ENCODE assay signal across 18 mouse cellular contexts in genomic region chr7:82359674-82360073, GRCm38 (mm10). TPM values are rescaled to one million over a fixed set of nuclear protein-coding genes. Genes with fewer than 3 reads are reported as not detected.
DNase-seq lines count a peak whose midpoint lies in the region; ATAC-seq and TF ChIP-seq lines count a peak whose summit lies in the region.
"Had no signal": no experiment of that assay in that cellular context is flagged by ENCODE, and none has a peak within 500 bp of the region (broad histone marks: within the 10 kb centered on the region; RNA-seq: fewer than 3 reads in every experiment).

No protein-coding gene starts in this region.

- H3K4me3 ChIP-seq in intestine, embryonic 14.5 days (ENCODE audit: low read depth, low read length), result no peak overlapping the region
- no peak overlapping the region for H3K4me3 ChIP-seq in intestine, embryonic 16.5 days (ENCODE audit: low read length)
- no peak overlapping the region for H3K4me3 ChIP-seq in heart, embryonic 14.5 days (ENCODE audit: control insufficient read depth in 1 of 2, insufficient read depth in 1 of 2, low read depth in 1 of 2, low read length in 2 of 2)
- no peak overlapping the region for H3K4me3 ChIP-seq in stomach, postnatal 0 days (ENCODE audit: low read depth, low read length)
- H3K4me3 ChIP-seq: erythroblast, embryonic 14.5 days; left cerebral cortex, adult 2 months; limb, embryonic 15.5 days; midbrain, embryonic 12.5 days had no signal

- no peak for DNase-seq in intestine, embryonic 14.5 days (ENCODE audit: low spot score)
- DNase-seq in stomach, postnatal 0 days (ENCODE audit: low spot score), result peak; percentile 16
- DNase-seq in thymus, postnatal 36 days, result no peak
- DNase-seq in thymus, postnatal 25 days, result no peak
- DNase-seq: cerebellum, adult 2 months; gastrocnemius, postnatal 10 days; lung, adult 18-20 months; lung, postnatal 36 days had no signal

- peak overlapping the region; percentile 38; the same call in 1 of the 2 replicates for H3K27ac ChIP-seq in intestine, embryonic 14.5 days (ENCODE audit: low read depth)
- no peak overlapping the region; the same call in 1 of the 2 replicates for H3K27ac ChIP-seq in intestine, embryonic 16.5 days (ENCODE audit: low read length)
- H3K27ac ChIP-seq in heart, embryonic 14.5 days (replicated peaks in 1 of 2; ENCODE audit: control insufficient read depth in 1 of 2, insufficient read depth in 1 of 2, low read depth in 2 of 2, low read length in 2 of 2), result no peak overlapping the region
- no peak overlapping the region for H3K27ac ChIP-seq in stomach, postnatal 0 days (replicated peaks)
- H3K27ac ChIP-seq: hindbrain, postnatal 0 days; left cerebral cortex, adult 2 months; limb, embryonic 15.5 days; midbrain, embryonic 12.5 days had no signal

- H3K9me3 ChIP-seq in intestine, embryonic 14.5 days (ENCODE audit: control insufficient read depth, low read length), result no peaks in the 10 kb centered on the region
- no peaks in the 10 kb centered on the region for H3K9me3 ChIP-seq in intestine, embryonic 16.5 days (ENCODE audit: control insufficient read depth, low read length)
- H3K9me3 ChIP-seq in heart, embryonic 14.5 days (ENCODE audit: control insufficient read depth, low read length), result no peaks in the 10 kb centered on the region
- no peaks in the 10 kb centered on the region for H3K9me3 ChIP-seq in stomach, postnatal 0 days (ENCODE audit: control insufficient read depth, low read length)
- H3K9me3 ChIP-seq: limb, embryonic 15.5 days; midbrain, embryonic 12.5 days had no signal

- no peaks in the 10 kb centered on the region for H3K36me3 ChIP-seq in intestine, embryonic 14.5 days (ENCODE audit: control insufficient read depth, insufficient read depth, low read length)
- H3K36me3 ChIP-seq in intestine, embryonic 16.5 days (ENCODE audit: control insufficient read depth, insufficient read depth, low read length), result no peaks in the 10 kb centered on the region
- H3K36me3 ChIP-seq in heart, embryonic 14.5 days (ENCODE audit: control insufficient read depth, insufficient read depth, low read length), result no peaks in the 10 kb centered on the region
- no peaks in the 10 kb centered on the region for H3K36me3 ChIP-seq in stomach, postnatal 0 days (ENCODE audit: control insufficient read depth, insufficient read depth, low read length)
- H3K36me3 ChIP-seq: limb, embryonic 15.5 days; midbrain, embryonic 12.5 days had no signal

- H3K4me2 ChIP-seq in intestine, embryonic 14.5 days (ENCODE audit: low read length), result no peak overlapping the region
- H3K4me2 ChIP-seq in intestine, embryonic 16.5 days (ENCODE audit: low read depth, low read length), result no peak overlapping the region
- H3K4me2 ChIP-seq in heart, embryonic 14.5 days (ENCODE audit: low read length), result no peak overlapping the region
- H3K4me2 ChIP-seq in stomach, postnatal 0 days (replicated peaks; ENCODE audit: low read depth), result no peak overlapping the region
- H3K4me2 ChIP-seq: limb, embryonic 15.5 days; midbrain, embryonic 12.5 days had no signal

- no peak for TF ChIP-seq EP300 in stomach, postnatal 0 days (optimal IDR thresholded peaks at IDR 0.05)

- H3K9ac ChIP-seq in intestine, embryonic 14.5 days (ENCODE audit: low read length), result no peak overlapping the region
- no peak overlapping the region for H3K9ac ChIP-seq in intestine, embryonic 16.5 days (ENCODE audit: low read depth, low read length)
- peak overlapping the region; percentile 25; the same call in 1 of the 2 replicates for H3K9ac ChIP-seq in heart, embryonic 14.5 days (ENCODE audit: low read length)
- no peak overlapping the region for H3K9ac ChIP-seq in stomach, postnatal 0 days (ENCODE audit: low read length)
- H3K9ac ChIP-seq: limb, embryonic 15.5 days; midbrain, embryonic 12.5 days had no signal

- TF ChIP-seq CTCF in stomach, postnatal 0 days (IDR thresholded peaks at IDR 0.05; ENCODE audit: low read depth), result no peak

- 39% methylated on average over 5 of the region's 5 CpGs for WGBS in intestine, embryonic 14.5 days
- 55% methylated on average over 5 of the region's 5 CpGs for WGBS in intestine, embryonic 16.5 days
- 57% methylated on average over 5 of the region's 5 CpGs for WGBS in heart, embryonic 14.5 days
- WGBS in stomach, postnatal 0 days, result 52% methylated on average over 5 of the region's 5 CpGs

- no peaks in the 10 kb centered on the region; the same call in 1 of the 2 replicates for H3K4me1 ChIP-seq in intestine, embryonic 14.5 days (replicated peaks; ENCODE audit: control insufficient read depth, insufficient read depth, low read length)
- no peaks in the 10 kb centered on the region for H3K4me1 ChIP-seq in intestine, embryonic 16.5 days (ENCODE audit: control insufficient read depth, insufficient read depth, low read length)
- peaks cover 3 to 6% of the 10 kb centered on the region in 2 experiments; a peak in 2 of 4 replicates for H3K4me1 ChIP-seq in heart, embryonic 14.5 days (ENCODE audit: control insufficient read depth in 2 of 2, insufficient read depth in 2 of 2, low read length in 2 of 2)
- no peaks in the 10 kb centered on the region for H3K4me1 ChIP-seq in stomach, postnatal 0 days (replicated peaks; ENCODE audit: control insufficient read depth, insufficient read depth)
- H3K4me1 ChIP-seq: midbrain, embryonic 12.5 days had no signal

- no peak for ATAC-seq in intestine, embryonic 14.5 days (replicated peaks; ENCODE audit: low FRiP score, low TSS enrichment, low read depth)
- ATAC-seq in intestine, embryonic 16.5 days, result no peak
- peak; percentile 73 for ATAC-seq in common myeloid progenitor, adult 5-6 weeks (replicated peaks; ENCODE audit: low read depth, poor library complexity, severe bottlenecking)
- no peak for ATAC-seq in heart, embryonic 14.5 days (ENCODE audit: insufficient number of reproducible peaks, insufficient read depth, low FRiP score, low read depth)
- ATAC-seq in stomach, postnatal 0 days (ENCODE audit: low FRiP score, low TSS enrichment), result peak; percentile 40; the same call in 1 of the 2 replicates
- ATAC-seq: forebrain, embryonic 16.5 days; hindbrain, postnatal 0 days had no signal

- H3K27me3 ChIP-seq in intestine, embryonic 14.5 days (replicated peaks; ENCODE audit: control insufficient read depth, insufficient read depth, low read length), result no peaks in the 10 kb centered on the region
- no peaks in the 10 kb centered on the region for H3K27me3 ChIP-seq in intestine, embryonic 16.5 days (replicated peaks; ENCODE audit: control insufficient read depth, insufficient read depth, low read length)
- H3K27me3 ChIP-seq in heart, embryonic 14.5 days (ENCODE audit: control insufficient read depth, insufficient read depth, low read length), result no peaks in the 10 kb centered on the region
- no peaks in the 10 kb centered on the region for H3K27me3 ChIP-seq in stomach, postnatal 0 days (ENCODE audit: control insufficient read depth, insufficient read depth, low read length)
- H3K27me3 ChIP-seq: limb, embryonic 15.5 days; midbrain, embryonic 12.5 days had no signal

RNA-seq across cellular contexts. Expression of gene Adamtsl3, which starts 24.2 kb away (rescaled TPM):
- polyA plus RNA-seq in intestine, embryonic 14.5 days (2014; fragmentation: Nextera tagmentation; extraction: Ambion mirVana), result 0.41 and 0.56 TPM in 2 replicates
- polyA plus RNA-seq in intestine, embryonic 16.5 days (2015; fragmentation: Nextera tagmentation; extraction: Ambion mirVana), result 0.61 and 0.68 TPM in 2 replicates
- total RNA-seq in common myeloid progenitor, adult 5-6 weeks (2017), result not detected in 2 replicates
- 0.70 and 2.7 TPM in 2 replicates for polyA plus RNA-seq in heart, embryonic 14.5 days (2014; fragmentation: Nextera tagmentation; extraction: Ambion mirVana)
- polyA plus RNA-seq in stomach, postnatal 0 days (2015; fragmentation: Nextera tagmentation; extraction: Ambion mirVana), result 2.2 and 2.3 TPM in 2 replicates
- total RNA-seq: neutrophil, adult 5-6 weeks had no signal
- polyA plus RNA-seq: erythroblast, embryonic 14.5 days had no signal

Comparison
In these comparisons a context has a peak if more than half of its experiments do, and no peak if none do; other contexts are left out.
1. ATAC-seq: peak in common myeloid progenitor, adult 5-6 weeks (single experiment) and stomach, postnatal 0 days (single experiment); none in intestine, embryonic 14.5 days (single experiment), intestine, embryonic 16.5 days (single experiment) and heart, embryonic 14.5 days (single experiment).